Mouse (Mus musculus) adrenal gland, adult 2 months (tissue): ENCODE results near the gene Arl13b. TPM values are rescaled to one million over a fixed set of nuclear protein-coding genes. Genes with fewer than 3 reads are reported as not detected.

ENCODE experiments used
- DNase-seq: peaks from one replicate; pipeline ENCODE4 v3.0.0; 2021
- long read RNA-seq: library from polyadenylated mRNA; stranded (forward); transcript quantifications from one replicate; pipeline ENCODE4 v2.0.0, GENCODE M21; 2021
- polyA plus RNA-seq: library from polyadenylated mRNA; depleted of rRNA; stranded (reverse); fragments of >200 nt; gene quantifications from 2 replicates; pipeline ENCODE4 v1.2.3, GENCODE M21; 2012; rRNA removed
- total RNA-seq, 2 experiments: library from RNA; stranded (reverse); gene quantifications; 2 replicates each; pipeline ENCODE4 v1.2.3; 2021

Arl13b gene
- 10 to 100 TPM; 10.1 to 11.3 TPM for total RNA-seq
- 3.6 and 5.6 TPM in 2 replicates for polyA plus RNA-seq
- long read RNA-seq, partial matches to known transcripts: 0 of 2 reads
- long read RNA-seq, other reads (novel, unspliced or antisense): 0 of 2 reads

DNA sequence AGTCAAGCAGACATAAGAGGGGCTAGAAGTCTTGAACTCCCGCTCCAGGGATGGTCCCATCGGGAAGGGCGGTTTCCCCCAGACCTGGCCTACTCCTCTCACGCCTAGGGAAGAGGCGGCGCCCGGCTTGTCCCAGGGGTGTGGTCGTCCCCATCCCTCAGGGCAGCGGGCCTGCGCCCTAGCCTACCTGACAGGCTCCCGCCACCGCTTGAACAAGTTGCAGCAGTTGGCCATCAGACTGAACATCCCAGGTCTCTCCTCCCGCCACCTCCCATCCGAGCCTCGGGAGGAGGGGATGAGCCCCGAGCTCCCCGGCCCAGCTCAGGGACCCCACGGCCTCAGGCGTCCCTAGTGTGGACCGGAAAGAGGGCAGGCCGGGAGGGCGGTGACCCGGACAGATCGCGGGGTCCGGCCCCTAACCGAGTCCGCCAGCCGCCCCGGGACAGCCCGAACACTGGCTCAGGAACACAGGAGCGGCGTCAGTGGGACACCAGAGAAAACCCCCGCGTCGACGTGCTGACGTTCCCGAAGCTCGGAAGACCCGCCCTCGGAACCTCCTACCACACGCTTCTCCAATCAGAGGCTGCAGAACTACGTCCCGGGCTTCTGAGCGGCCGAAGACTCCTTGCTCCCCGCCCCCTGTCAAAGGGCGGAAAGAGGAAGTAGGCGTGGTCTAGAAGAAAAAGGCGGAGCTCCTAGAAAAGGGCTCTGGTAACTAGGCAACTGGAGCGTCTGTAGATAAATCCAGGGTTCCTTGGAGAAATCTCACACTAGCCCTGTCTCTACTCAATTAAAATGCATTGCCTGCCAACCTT lies at the start of gene Arl13b:
Gene Arl13b, minus strand, starts transcription at position 543 of the 815 bp plus-strand sequence.
- DNase-seq: peak; percentile 97

DNA sequence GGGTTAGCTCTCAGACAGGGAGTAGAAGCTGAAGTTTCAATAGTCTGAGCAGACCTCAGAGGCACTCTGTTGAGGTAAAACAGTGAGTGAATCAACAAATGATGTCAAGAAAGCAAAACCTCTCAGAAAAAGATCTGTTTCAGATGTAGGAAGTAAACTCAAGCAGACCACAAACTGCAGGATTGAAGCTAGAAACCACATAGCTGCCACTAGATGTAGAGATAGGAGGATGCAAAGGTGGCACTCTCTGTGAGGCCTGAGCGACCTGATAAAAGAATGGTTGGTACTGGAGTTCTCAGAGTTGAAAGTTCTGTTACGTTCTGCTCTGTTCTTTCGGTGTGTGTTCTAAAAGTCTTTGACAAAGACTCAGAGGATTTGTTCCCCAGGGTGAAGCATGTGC lies 49.0 kb upstream of the Arl13b start:
- DNase-seq: no peak

DNA sequence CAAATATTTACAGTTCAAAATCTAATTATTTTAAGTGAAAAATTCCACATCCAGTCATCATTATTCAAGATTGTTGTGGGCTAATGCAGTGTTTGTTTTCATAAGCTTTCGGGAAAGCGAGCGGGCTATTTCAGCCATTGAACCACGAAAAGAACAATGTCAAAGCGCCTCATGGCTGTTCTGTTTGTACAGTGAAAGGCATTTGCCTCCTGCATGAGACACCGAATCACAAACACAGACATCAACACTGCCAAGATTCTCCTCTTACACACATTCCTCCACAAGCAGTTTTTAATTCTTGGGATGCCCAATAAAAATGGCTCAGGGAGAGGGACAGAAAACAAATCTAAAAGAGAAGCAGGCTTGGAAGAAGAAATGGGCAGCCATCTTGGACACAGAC lies 27.2 kb upstream of the Arl13b start:
- DNase-seq: no peak

DNA sequence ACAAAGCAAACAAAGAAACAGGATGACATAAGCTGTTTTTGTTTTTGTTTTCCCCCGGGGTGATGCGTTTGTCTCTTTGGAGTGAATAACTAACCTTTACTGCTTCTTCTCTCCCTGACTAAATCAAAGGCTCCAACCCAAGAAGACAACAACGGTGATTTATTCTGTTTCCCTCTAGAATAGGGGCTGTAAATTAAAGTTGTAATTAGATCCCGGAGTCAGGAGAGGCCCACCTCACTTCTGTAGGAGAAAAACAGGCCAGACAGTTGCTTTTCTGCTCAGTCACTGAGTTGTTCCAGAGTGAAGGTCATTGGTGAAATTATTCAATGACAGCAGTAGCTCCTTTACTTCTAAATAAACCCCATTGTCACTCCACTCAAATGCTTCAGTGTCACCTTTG lies 26.3 kb upstream of the Arl13b start:
- DNase-seq: peak; percentile 11

DNA sequence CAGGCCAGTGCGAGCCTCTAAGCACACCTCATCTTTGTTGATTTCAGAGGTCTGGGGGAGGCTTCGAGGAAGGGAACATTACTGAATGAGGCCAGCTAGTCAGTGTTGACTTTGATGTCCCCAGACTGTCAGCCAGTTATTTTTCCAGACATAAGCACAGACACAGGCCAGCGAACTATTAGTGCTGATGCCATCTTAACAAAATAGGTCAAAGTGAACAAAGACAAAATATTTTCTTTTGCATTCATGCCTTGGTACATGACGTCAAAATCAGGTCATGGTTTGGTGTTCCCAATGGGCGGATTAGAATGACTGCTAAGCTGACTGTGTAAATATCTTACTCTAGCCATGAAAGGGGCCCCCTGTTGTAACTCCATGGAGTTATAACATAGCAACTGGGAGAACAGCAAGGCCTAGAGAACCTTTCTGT lies 25.9 kb upstream of the Arl13b start:
- DNase-seq: no peak

DNA sequence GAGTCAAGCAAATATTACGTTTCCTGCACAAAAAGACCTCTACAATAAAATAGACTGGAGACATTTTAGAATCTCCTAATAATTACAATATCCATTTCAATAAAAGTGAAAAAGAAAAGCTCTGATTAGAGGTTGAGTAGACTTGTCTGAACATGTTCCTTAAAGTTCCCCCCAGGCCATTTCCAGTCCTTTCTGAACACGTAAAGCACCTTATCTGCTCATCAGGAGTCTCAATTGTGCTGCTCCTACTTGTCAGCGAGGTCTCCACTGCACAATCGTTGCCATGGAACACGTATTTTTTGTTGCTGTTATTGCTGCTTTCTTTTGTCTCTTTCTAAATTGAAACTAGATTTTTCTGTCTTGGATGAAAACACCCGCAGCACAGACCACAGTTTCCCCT lies 14.6 kb upstream of the Arl13b start:
- no peak for DNase-seq

DNA sequence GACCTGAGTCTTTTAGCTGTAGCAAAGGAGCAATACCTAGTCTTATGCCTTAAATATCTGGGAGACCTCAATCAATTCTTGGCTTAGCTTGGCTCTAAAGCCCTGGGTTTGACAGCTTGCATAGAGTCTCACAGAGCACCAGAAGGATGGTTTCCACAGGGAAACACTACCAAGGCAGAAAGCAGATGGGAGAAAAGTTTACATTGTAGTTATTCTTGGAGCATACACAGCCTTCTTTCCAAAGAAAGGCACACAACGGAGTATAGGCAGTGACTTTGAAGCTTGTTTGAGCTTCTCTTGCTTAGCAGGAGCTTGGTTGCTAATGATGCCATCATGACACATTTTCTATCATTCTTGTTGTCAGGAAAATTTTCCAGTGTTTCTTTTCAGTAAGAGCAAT lies 13.3 kb upstream of the Arl13b start:
- no peak for DNase-seq

DNA sequence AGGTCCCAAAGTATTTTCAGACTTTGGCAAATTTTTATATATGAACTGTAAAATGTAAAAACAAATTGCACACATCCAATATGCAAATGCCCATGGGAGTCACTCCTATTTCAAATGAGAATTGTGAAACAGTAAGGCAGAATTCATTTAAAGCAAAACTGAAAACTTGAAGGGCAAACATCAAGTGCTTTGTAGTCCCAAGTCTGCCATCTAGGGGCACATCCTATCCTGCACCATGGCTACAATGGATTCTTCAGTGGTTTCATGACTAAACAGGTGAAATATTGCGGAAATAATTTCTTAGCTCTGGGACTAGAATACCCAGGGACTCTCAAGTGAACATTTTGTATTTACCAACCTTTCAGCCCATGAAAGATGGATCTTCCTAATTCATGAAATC lies 11.2 kb upstream of the Arl13b start:
- peak; percentile 29 for DNase-seq

DNA sequence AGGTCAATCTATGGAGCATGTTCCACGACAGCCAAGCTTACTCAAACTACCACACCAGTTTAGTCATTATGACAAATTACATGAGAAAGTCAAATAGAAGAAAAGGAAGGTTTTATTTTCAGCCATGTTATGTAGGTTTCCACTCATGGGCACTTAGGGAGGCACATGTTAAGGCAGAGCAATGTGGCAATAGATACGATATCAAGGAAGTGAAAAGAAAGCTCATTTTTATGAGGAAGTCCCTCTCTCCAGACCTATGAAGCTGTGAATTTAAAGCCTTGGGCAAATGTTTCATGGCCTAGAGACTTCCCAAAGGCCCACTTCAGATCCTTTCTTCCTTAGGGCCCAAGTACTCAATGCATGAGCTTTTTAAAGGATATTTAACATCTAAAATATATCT lies 10.7 kb upstream of the Arl13b start:
- no peak for DNase-seq

DNA sequence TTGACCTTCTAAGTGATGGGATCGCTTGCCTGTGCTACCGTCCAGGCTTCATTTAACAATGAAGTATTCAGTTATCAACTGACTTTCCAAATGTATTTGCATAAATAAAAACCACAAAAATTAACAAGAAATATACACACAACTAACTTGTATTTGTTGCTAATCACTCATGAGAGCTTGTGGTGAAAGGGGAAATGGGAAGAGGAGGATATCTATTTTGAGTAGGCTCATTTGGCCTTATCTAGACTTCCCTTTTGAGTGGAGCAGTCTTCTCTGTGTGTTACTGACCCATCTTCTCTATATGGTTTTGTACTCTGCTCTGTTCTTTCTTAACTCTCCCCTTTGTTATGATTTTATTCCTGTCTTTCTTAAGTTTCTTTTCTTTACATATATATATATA lies 9.4 kb upstream of the Arl13b start:
- DNase-seq: no peak

DNA sequence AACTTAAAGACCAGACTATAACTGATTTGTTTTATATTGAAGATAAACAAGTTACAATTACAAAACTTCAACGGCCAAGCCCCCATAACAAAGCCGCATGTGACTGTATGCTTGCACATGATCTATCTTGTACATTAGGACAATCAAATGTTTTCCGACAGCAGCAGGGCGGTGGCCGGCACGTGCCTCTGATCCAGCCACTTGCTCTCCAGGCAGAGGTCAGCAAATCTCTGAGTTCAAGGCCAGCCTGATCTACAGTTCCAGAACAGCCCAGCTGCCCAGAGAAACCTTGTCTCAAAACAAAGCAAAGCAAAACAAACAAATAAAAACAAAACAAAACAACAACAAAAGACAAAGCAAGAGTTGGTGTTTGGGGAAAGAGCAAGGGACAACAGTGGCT lies 8.5 kb upstream of the Arl13b start:
- peak; percentile 48 for DNase-seq

DNA sequence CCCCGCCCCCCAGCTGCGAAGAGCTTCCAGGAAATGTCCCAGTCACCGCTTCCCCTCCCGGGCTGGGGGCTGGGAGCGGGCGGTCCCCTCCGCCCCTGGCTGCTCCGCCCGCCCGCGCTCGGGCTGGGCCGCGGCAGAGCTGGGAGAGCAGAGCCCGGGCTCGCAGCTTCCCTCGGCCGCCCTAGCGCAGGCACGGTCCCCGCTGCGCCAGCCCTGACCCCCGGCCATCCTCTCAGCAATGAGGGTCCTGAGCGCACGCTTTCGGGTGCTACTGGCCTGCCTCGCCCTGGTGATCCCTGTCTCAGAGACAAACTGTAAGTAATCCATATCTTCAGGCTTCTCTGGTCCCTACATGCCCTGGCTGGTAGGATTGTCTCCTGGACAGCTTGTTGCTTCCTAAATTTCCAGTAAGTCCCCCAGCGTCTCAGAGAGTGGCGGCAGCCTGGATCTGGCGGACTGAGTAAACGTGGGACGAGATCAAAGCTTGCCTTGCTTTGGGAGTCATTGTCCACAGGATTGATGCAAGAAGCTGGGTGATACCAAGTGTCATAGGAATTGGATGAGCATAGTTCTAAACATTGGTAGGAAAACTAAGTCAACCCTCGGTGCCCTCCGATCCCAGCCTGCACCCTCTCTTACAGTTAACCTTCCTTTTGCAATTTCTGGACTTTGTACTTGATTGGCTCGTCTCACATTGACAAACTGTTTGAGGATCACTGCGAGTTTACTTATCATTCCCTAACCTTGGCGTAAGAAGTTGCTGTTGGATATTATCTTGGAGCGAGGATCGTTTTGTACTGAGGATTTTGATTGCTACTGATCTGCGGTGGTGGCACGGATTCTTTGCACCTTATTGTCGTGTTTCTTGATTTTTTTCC lies 7.6 kb upstream of the Arl13b start, which contains the start of gene Pros1:
Gene Pros1, plus strand, starts transcription at position 117 of the 878 bp plus-strand sequence.
- DNase-seq: peak; percentile 84

DNA sequence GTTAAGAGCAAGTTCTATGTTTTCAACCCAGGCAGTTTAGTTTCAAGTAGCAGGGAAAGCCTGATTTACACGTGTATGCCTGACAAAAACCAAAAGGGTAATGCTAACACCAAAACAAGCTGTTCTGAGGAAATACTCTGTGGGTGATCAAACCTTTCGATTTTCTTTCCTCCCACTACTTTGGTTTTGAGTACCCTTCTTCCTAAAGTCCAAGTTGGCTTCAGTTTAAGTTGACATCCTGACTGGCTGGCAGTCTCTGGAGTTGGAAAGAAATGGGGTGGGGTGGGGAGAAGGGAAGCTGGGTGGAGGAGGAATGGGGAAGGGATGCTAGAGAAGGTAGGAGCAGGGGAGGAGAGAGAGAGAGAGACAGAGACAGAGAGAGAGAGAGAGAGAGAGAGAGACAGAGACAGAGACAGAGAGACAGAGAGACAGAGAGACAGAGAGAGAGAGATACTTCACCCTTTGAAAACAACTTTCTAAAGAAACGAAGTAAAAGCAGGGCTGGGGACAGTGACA lies 6.8 kb upstream of the Arl13b start:
- no peak for DNase-seq

DNA sequence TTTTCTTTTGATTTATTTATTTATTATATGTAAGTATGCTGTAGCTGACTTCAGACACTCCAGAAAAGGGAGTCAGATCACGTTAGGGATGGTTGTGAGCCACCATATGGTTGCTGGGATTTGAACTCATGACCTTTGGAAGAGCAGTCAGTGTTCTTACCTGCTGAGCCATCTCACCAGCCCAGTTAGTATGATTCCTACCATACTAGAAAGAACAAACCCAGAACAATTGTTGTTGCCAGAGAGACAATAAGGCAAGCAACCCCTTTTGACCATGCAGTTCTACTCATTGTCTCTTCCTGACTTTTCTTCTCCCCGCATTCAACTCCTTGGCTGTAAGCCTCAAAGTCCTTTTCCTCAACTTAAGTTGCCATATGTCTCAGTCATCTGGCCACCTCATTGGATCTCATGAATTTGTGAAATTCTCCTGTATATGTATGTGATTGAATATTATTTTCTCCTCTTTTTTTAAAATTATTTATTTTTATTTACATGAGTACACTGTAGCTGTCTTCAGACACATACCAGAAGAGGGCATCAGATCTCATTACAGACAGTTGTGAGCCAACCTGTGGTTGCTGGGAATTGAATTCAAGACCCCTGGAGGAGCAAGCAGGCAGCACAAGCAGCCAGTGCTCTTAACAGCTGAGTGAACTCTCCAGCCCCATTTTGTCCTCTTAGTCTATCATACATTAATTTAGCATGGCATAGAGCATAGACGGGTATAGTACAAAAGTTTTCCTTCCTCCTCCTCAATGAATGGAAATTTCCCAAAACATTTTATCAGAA lies 5.8 kb upstream of the Arl13b start:
- no peak for DNase-seq

DNA sequence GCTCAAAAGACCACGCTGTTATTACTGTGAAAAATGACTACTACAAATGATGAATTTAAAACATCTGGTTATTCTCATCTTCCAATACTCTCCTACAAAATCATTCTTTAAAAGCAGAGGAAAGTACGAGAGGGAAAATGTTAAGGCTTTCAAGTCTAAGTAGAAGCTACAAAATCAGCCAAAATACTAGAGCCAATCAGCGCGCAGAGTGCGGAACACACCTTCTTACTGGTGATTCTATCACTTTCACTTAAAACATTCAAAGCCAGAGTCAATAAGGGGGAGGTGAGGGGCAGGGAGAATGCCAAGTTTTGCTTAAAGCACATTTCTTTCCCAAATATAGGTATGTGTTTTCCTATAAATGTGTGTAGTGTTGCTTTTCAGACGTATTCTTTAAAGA lies 1.5 kb downstream of the Arl13b start:
- no peak for DNase-seq

DNA sequence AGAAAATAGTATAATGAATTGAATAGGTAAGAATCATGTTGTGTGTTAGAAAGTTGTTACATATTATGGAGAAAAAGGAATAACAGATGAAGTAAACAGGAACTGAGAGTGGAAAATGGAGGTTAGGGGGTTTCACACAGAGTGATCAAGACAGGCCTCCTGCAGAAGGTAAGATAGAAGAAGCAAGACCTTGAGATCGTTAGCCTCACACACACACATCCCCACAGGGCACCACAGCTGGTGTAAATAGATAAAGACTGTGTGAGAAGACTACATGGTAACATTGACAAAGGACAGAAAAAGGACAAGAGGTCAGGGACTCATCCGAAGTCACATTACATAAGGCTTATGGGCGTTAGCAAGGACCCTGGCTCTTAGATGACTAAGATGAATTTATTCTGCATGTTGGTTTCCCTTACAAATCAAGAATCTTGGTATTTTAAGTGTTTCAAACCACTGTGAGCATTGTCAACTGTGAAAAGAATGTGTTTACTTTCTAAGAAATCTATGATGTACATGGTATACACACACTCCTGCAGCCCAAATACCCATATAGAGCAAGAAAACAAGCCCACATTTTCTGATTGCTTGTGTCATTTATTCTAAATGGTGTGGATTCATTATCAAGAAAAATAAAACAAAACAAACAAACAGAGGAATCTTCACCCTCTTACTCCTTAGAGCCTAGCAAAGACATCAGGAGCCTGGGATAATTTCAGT lies 12.7 kb downstream of the Arl13b start:
- no peak for DNase-seq

DNA sequence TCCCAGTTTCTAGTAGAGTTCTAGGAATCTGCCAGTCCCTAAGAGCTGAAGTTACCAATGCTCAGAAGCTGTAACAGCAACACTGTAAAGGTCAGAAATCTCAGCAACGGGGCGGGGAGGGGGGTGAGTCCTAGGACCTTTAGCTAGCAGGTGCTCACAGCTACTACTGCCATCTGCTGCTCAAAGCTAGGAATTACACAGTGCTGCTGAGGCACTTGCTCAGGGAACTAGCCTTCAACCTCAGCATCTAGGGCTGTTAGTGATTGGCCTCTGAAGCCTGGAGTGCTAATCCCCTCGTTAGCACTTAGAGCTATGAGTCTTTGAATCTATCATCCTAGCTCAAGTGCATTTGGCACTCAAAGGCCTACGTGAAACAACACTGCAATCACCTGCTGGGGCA lies 14.4 kb downstream of the Arl13b start:
- DNase-seq: peak; percentile 45

DNA sequence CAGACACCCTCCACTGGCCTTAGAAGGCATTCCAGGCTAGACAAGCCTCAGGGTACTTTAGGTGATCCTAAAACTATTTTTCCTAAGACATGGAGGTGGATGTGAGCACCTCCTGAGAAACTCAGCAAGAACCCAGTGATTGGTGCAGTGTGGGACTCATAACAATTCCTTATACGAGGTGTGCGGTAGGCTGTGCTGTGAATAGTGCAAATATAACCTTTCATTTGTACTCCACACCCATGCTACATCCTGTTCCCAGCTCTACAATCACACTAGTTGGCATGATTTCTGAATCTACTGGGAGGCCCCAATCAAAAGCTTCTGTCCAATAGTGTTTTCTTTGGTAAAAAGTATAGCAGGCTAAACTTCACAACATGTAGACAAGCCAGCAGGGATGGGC lies 14.8 kb downstream of the Arl13b start:
- no peak for DNase-seq

DNA sequence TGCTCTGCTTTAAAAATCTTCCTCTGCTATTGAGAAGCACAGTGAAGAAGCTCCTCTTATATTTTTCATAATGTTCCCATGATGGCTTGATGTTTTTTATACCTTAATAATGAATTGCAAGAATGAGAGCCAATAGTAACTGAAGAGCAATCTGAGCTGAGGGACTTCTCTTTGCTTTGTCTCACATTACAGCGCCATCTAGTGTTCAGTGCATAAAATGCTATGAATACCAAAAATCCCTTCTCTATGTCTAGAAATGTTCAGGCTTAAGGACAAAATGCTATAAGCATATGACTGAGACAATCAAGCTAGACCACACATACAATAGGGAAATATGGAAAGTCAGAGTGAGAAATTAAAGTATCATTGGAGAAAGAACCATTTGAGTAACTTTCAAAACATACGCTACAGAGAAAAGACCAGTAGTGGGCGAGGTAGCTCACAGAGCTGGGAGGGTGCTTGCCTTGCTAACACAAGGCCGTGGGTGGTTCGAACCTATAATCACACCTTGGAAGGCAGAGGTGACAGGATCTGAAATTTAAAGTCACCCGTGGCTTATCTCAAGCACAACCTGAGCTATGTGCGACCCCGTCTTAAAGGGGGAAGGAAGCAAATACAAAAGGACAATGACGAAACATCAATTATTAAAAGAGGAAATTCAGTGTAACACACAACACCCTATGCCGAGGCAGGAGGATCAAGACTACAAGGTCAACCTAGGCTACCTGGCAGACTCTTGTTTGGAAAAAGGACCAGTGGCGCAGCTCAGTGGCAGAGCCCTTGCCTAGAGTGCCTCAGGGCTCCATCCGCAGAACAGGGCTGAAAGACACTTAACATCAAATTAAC lies 20.5 kb downstream of the Arl13b start:
- DNase-seq: no peak

DNA sequence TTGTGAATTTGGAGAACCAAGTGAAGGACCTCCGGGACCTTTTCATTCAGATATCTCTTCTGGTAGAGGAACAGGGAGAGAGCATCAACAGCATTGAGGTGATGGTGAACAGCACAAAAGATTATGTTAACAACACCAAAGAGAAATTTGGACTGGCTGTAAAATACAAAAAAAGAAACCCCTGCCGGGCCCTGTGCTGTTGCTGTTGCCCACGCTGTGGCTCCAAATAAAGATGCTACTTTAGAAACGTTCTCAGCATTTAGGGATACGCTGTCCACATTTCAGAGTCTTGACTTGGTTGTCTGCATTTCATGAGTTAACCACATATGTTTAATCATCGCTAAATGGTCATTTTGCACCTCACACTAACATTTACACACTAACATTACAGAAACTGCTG lies 24.4 kb downstream of the Arl13b start:
- DNase-seq: no peak
